Mouse (Mus musculus): ENCODE results near the gene Papss1. TPM values are rescaled to one million over a fixed set of nuclear protein-coding genes. Genes with fewer than 3 reads are reported as not detected.
"Not testable (repeated sequence)": the region's sequence is repeated elsewhere in the genome, so short reads cannot be mapped to it uniquely, and the experiment has no call there.

The Papss1 gene
- 10 to 100 TPM; 21.4 to 28.3 TPM for polyA plus RNA-seq (2017; shearing (Covaris generic))

DNA sequence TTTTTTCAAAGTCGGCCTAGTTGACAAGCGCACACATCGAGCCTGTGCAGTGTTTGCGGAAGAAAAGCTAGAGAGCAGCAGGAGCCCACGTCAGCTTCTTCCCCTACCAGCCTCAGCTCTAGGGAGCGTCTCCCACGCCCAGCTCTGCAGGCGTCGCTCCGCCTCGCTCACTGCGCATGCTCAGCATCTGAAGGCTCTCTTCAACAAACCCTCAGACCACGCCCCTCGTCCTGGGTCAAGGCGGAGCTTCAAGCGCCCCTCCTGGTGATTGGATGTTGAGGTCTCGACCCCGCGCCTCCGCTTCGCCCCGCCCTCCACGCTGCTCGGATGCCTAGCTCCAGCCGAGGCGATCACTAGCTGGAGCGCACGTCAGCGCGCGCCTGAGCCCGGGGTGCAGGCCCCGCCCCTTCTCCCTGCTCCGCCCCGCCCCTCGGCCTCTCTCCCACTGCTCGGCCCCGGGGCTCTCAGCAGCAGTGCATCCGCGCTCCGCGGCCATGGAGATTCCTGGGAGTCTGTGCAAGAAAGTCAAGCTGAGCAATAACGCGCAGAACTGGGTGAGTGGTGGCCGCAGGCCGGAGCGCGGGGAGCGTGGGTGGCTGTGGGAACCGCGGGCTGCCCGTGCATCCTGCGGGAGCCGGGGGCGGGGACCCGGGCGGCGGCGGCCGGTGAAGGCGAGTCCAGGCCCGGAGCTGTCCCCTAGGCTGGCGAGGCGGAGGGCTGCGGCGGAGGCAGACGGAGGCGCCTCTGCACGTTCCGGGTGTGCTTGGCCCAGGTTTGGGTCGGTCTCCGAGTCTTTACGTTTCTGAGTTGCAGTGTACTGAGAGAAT, at the start of gene Papss1:
TSS of gene Papss1 (plus strand) at position 339 of the 827 bp plus-strand sequence.
- ATAC-seq = peak; percentile 97

DNA sequence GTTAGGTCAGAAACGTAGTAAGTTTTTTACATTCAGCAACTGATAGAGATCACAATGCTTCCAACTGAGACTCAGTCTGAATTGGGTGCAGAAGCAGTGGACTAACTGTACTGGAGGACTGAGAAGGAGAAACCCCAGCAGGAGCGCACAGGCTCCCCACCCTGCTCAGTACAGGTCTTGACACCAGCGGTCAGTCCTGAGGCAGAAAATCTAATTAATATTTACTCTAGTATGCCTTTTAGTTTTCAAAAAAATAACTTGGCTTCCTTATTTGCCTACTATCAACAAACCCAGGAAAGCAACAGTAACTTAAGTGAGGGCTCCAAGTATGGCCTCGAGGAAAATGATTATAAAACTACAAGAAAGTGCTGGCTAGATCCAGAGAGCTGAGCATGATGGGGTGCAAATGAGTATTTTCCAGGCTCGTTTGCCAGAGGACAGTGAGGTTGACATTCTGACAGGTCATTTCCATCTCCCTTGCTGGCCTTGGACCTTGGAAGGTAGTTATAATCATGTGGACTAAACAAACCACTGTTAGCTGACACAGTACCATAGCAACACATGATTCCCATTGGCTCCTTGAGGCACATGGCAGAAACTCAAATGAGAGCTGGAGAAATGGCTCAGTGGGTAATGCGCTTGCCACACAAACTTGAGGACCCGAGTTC, 48.1 kb upstream of the Papss1 start:
- no peak for ATAC-seq

DNA sequence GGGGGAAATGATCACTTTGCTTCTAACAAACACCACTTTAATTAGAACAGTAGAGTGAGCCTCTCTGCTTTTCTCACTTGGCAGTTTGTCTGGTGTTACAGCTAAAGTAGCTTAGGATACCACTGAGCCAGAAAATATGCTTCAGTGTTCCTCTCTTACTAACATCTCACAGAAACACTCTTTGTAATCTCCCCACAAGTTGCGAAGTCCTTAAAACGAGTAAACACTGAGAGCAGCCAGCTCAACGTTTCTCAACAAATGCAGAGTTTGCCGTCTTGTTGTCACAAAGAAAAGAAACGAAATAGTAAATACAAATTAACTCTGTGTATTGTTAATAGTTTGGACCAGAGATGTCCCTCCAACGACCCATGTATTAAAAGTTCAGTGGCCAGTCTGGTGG, 46.8 kb upstream of the Papss1 start:
- ATAC-seq = no peak

DNA sequence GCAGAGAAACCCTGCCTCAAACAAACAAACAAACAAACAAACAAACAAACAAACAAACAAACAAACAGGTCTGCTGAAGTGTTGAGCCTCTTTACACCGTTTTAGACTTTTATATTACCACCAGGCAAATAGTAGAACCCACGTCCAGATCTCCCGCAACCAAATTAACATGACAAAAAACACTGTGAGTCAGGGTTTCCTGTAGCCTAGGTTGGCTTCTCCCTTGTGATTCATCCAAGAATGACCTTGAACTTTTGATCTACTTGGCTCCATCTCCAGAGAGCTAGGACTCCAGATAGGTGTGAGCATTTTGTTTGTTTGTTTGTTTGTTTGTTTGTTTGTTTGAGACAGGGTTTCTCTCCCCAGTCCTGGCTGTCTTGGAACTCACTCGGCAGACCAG, 43.4 kb upstream of the Papss1 start:
- ATAC-seq = no peak

DNA sequence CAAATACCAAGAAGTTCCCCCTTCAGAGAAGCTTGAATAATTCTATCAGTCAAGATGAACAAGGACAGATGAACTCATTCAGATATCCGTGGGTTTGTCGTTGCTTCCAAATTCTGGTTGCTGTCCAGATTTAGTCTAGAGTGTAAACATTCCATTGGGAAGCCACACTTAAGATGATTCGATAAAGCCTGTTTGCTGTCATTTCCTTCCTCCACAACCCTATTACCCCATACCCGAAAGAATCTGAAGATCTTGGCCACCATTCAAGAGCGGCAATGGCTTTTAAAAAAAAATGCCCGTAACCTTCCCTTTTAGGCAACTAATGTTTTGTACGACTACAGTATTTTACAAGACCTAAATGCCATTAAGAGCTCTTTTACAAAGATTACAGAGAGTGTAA, 42.3 kb upstream of the Papss1 start:
- no peak for ATAC-seq

DNA sequence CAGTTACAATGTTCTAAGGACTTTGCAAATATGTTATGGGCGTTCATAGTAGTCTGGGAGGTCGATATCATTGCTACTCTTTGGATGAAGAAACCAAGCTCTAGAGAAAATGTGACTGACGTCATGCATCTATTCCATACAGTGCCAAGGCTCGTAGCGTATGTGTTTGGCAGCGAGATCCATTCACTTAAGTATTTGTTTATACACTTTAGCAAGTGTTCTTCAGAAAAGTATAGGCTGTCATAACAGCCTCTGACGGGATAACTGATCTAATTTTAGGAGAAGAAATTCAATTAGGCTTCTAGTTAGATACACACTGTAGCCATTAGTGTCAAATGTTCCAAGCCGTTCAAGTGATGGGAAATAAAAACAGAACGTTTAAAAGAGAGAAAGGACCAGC, 40.8 kb upstream of the Papss1 start:
- no peak for ATAC-seq

DNA sequence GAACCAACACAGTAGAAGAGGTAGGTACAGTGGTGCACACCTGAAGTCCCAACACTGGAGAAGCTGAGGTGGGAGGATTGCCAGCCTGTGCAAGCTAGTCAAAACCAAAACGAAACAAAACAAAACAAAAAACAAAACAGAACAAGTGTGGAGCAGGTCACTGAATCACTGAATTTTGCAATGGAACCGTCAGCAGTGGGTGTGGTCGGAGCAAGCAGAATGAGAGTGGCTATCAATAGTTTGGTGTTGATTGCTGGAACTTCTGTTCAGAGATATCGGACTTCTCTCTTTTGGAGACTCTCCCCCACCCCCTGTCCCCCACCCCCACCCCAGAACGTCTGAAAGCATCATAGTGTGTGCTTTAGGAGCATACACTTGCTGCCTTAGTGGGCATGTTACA, 40.4 kb upstream of the Papss1 start:
- ATAC-seq = no peak

DNA sequence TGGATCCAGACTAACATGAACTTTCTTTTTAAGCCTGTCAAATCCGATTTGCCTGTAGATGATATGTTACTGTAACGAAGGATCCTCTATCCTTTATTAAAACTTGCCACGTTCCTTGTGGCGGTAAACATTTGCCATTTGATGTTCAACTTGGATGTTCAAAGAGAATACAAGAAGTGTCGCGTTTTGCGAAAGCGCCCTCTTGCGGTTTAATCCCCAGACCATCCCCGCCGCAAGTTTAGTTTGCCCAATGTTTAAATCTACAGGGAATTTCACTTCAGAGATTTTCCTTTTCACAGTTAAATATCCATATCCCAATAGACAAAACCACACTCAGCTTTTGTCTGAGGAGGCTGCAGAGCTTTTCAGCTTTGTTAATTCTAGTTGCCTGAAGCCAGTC, 39.8 kb upstream of the Papss1 start:
- no peak for ATAC-seq

DNA sequence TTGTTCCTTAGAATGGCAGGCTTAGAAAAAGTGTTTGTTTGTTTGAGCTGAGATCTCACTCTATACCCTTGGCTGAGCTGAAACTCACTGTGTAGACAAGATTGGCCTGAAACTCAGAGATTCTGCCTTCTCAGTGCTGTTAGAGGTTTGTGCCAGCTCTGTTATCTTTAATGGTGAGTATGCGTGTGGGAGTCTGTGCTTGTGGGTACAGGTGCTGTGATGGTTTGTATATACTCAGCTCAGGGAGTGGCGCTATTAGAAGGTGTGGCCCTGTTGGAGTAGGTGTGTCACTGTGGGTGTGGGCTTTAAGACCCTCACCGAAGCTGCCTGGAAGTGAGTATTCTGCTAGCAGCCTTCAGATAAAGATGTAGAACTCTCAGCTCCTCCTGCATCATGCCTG, 39.3 kb upstream of the Papss1 start:
- no peak for ATAC-seq

DNA sequence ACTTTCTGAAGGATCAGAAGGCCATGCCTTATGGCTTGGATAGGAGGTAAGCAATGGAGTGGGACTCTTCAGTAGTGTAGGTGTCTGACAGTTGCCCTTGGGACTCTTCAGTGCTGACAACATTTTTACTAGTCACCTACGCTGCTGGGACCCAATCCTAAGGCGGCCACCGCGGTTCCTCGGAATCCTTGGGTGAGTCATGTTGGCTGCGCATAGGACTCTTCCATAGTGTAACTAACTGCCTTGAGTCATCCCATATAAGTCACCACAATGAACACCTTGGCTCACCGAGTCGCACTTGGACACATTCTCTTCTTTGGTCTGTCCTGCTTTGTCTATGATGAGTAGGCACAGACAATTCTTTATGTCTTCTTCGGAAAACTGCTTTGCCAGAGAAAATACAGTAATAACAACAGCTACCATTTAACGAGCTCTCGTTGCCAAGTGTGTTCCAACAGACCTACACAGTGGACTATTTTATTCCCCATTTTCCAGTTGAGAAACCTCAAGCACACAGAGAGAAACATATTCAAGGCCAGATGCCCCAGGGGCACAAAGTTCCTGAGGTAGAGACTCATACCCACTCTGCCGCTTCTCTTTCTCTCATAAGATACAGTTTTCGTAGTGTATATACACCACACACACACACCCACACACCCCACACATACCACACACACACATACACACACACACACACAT, 23.2 kb upstream of the Papss1 start:
- no peak for ATAC-seq

DNA sequence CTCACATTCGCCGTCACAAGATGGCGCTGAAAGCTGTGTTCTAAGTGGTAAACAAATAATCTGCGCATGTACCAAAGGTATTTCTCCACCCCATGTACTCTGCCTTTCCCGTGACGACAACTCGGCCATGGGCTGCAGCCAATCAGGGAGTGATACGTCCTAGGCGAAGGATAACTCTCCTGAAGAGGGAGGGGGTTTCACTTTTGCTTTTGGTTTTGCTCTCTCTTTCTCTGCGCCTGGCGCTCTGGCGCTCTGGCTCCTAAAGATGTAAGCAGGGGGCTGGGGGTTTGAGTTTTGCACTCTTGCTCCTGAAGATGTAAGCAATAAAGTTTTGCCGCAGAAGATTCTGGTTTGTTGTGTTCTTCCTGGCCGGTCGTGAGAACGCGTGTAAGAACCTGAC, 17.0 kb upstream of the Papss1 start:
- ATAC-seq = not testable (repeated sequence)

DNA sequence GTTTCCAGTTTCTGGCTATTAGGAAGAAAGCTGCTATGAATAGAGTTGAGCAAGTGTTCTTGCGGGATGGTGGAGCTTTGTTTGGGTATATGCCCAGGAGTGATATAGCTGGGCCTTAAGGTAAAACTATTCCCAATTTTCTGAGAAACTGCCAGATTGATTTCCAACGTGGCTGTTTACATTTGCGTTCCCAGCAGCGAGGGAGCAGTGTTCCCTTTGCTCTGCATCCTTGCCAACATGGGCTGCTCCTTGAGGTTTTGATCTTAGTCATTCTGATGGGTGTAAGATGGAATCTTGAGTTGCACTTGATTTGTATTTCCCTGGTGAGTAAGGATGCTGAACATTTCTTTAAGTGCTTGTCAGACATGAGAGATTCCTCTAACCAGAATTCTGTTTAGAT, 14.5 kb upstream of the Papss1 start:
- ATAC-seq = no peak

DNA sequence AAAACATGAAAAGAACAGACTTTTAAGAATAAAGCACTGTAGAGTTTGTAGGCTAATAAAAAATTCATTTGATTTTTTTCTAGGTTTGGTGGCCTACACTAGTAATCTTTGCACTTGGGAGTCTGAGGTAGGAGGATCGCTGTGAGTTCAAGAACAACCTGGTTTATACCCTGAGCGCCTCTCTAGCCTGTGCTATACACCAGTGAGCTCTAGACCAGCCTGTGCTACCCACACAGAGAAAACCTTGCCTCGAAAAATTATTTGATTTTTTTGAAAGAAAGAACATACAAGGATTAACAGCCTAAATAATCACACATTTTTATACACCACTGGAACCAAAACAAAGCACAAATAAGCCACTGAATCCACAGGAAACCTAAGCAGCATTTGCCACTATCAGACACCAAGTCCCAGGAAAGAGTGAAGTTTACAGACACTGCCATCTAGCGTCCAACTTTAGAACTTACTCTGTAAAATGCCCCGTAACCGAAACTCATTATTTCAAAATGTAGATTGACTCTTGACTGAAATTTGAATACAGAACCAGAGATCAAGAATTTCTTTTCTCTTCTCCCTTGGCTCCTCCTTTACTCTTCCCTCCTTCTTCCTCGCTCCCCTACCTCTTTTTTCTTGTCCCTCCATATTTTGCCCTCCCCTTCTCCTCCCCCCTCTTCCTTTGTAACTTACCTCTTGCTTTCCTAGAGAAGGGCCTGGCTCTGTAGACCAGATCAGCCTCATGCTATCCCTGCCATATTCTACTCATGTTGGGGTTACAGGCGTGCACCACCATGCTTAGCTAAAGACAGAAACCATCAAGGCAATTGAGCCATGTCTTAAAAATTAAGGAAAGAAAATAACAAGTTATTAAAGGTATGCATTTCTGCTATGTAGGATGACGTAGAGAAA, 12.0 kb upstream of the Papss1 start:
- ATAC-seq = peak; percentile 92

DNA sequence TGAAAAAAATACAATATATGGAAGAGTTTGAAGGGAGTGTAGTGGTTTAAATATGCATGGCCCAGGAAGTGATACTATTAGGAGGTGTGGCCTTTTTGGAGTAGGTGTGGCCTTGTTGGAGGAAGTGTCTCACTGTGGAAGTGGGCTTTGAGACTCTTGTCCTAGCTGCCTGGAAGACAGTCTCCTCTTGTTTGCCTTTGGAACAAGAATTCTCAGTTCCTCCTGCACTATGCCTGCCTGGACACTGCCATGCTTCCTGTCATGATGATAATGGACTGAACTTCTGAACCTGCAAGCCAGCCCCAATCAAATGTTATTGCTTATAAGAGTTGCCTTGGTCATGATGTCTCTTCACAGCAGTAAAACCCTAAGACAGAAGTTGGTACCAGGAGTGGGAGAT, 8.8 kb upstream of the Papss1 start:
- no peak for ATAC-seq

DNA sequence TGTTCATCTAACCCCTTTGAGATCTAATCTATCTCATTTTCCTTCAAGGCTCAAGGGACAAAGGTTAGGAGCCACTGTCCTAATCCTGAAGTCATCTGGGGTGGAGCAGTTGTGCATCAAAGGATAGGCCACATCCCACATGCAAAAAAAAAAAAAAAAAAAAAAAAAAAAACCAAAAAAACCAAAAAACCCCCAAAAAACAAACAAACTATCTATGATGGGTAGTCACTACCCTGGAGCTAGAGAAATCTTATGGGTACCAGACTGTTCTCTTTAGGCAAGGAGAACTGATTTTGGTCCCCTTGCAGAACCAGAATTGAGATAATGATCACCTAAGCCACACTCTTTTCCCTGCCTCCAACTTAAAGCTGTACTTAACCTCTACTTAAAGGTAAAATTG, 3.0 kb upstream of the Papss1 start:
- ATAC-seq = no peak

DNA sequence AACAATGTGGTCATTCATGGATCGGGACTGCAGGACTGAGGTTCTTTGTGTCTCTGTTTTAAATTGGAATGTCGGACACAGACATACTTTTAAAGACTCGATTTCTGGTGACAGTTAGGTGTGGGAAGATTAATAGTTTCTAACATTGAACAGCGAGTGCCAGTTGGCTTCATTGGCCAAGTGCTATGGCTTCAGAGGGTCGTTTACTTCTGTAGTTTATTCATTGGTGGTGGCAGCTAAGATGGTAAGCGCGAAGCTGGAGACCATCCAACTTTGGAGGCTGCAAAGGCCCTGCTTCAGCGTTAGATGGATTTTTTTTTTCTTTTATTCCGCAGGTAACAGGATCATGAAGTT, 666 bp downstream of the Papss1 start:
- ATAC-seq = no peak

DNA sequence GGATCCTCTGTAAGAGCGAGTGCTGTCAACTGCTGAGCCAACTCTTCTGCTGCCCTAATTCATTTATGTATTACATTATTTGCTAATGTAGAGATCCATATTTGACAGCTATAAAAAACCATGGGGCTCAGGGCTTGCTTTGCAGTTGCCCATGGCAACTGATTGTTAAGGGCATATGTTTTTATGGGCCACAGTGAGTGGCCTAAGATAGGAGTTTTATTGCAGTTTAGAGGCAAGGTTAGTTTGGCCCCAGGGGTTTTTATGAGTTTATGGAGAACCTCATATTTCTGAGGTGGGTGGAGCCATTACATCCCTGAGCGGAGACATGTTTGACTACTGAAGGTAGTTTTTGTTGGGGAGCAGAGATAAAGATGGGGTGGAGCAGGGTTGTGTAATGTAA, 1.7 kb downstream of the Papss1 start:
- ATAC-seq = no peak

DNA sequence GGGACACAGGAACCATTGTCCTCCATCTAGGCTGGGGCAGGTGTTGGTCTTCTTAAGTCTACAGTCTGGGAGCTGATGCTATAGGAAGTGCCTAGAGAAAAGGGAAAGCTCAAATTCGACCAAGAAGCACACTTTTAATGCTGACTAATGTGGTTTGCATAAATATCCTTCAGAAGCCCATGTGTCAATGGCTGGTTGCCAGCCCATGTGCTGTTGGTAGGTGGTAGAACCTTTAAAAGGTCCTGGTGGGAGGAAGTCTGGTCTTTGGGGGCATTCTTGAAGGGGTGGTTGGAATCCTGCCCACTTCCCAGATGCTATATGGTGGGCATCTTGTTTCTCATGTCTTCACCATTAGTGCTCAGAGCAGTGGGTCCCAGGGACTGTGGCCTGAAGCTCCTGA, 5.9 kb downstream of the Papss1 start:
- no peak for ATAC-seq

DNA sequence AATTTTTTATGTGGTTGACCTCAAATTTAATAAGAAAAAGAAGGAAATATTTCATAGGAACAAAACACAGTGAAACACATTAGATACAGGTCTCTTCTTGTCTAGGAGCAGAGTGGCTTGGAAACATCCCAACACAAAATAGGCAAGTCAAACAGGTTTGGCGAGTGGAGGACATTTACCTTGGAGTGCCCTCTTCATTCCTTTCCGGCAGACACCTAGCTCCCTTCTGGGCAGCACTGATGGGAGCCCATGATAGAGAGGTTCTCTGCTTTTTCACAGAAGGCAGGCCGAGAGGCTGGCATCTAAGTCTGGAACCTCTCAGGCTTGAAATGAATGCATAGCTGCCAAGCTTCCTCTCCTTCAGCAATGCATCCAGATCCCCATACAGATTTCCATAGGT, 9.0 kb downstream of the Papss1 start:
- ATAC-seq = no peak

DNA sequence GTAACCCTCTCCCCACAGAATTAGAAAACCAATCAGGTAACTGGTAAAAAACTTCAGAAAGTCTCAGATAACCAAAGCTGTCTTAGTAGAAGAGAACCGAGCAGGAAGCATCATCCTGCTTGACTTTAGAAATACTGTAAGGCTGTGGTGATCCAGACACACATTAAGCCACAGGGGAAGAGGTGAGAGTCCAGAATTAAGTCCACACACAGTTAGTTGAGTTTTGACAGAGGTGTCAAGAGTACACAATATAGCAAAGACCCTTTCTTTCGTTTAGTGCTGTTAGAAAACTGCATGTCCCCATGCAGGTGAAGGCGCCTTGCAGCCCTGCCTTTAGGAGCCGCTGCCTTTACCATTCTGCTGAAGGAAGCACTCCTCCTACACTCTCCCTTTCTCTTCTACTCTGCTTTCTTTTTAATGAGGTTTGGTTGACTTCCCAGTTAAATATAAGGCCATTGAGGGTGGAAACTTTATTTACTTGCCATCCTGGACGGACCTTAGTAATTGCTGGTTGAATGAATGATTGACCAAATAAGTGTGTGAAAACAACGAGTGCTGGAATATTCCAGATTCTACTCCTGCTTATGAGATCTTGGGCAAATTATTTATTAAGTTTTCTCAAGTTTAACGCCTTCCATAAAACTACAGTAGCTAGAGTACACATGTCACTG, 14.0 kb downstream of the Papss1 start:
- no peak for ATAC-seq

DNA sequence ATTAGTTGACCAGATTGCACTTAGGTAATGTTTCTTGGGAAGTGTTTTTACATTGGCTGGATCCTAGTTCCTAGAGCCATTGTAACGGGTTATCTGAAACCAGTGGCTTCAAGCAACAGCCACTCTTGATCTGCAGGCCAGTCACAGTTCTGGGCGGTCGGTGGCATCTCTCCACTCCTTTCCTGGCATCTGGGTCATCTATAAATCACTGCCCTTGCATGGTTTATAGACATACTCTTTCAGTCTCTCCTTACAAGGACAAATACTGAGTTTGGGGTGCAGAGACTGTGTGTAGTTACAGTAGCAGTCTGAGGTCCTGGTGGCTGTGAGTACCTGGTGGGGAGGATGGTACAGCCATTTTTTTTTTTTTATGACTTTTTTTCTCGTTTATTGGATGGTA, 15.5 kb downstream of the Papss1 start:
- ATAC-seq = no peak

DNA sequence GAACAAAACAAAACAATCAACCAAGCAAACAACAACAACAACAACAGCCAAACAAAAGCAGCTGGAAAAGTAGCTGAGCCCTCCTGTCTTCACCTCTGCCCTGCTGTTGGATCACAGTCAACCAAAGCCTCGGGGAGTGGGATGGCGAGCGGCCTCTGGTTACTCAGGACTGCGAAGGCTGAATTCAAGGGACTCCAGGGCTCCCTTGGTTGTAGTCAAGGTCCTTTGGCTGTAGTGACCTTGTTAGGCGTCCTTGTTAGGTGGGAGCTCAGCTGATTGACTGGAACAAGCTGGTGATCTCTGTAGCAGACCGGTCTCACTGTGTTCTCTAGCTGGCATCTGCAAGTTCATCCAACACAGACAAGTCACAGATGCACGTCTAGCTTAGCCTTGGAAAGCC, 16.5 kb downstream of the Papss1 start:
- ATAC-seq = no peak
